Comparison of ENCODE assay signal across 22 mouse cellular contexts in the genomic region with DNA sequence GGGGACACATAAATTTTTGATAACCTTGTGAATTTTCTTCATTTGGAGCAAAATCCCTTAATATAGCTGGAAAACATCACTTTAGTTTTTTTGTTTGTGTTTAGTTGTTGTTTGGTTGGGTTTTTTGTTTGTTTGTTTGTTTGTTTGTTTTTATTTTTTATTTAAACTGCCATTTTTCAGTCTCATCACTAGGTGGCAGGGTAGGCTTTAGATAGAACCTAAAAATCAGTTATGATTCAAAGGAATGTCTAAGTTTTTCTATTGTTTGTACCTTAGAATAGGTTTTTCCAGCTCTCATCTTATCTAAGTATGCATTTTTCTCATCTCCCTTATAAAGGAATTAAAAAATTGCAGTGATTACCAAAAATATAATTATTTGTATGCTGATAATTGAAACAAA.
"Had no signal": no experiment of that assay in that cellular context is flagged by ENCODE, and none has a peak within 500 bp of the region (broad histone marks: within the 10 kb centered on the region; RNA-seq: fewer than 3 reads in every experiment).

No protein-coding gene starts in this region.

- H3K4me1 ChIP-seq: kidney, embryonic 15.5 days; limb, embryonic 10.5 days; limb, embryonic 13.5 days; liver, embryonic 12.5 days; liver, embryonic 15.5 days; lung, embryonic 15.5 days; midbrain, embryonic 13.5 days; neural tube, embryonic 13.5 days; stomach, embryonic 15.5 days had no signal

- H3K27ac ChIP-seq: kidney, embryonic 15.5 days; limb, embryonic 10.5 days; limb, embryonic 13.5 days; liver, embryonic 12.5 days; liver, embryonic 15.5 days; lung, embryonic 15.5 days; macrophage; midbrain, embryonic 13.5 days; neural tube, embryonic 13.5 days; stomach, embryonic 15.5 days had no signal

- H3K27me3 ChIP-seq: kidney, embryonic 15.5 days; limb, embryonic 13.5 days; liver, embryonic 12.5 days; liver, embryonic 15.5 days; lung, embryonic 15.5 days; midbrain, embryonic 13.5 days; neural tube, embryonic 13.5 days; stomach, embryonic 15.5 days had no signal

- H3K4me3 ChIP-seq: kidney, embryonic 15.5 days; limb, embryonic 10.5 days; limb, embryonic 13.5 days; liver, embryonic 12.5 days; liver, embryonic 15.5 days; lung, embryonic 15.5 days; midbrain, embryonic 13.5 days; myocyte; neural tube, embryonic 13.5 days; stomach, embryonic 15.5 days had no signal

- H3K4me2 ChIP-seq: kidney, embryonic 15.5 days; limb, embryonic 13.5 days; liver, embryonic 12.5 days; liver, embryonic 15.5 days; lung, embryonic 15.5 days; midbrain, embryonic 13.5 days; neural tube, embryonic 13.5 days; stomach, embryonic 15.5 days had no signal

- H3K9ac ChIP-seq: kidney, embryonic 15.5 days; limb, embryonic 13.5 days; liver, embryonic 12.5 days; liver, embryonic 15.5 days; lung, embryonic 15.5 days; midbrain, embryonic 13.5 days; neural tube, embryonic 13.5 days; stomach, embryonic 15.5 days had no signal

- DNase-seq: kidney, adult 8-10 months; kidney, postnatal 14 days; kidney, postnatal 4 days; layer of hippocampus, postnatal 36 days; liver; lung, adult 18-20 months; retina, postnatal 1 day; right cerebral cortex, postnatal 25 days; spleen, adult 18-20 months; thymus, postnatal 25 days had no signal

- H3K9me3 ChIP-seq: kidney, embryonic 15.5 days; limb, embryonic 10.5 days; limb, embryonic 13.5 days; liver, embryonic 12.5 days; liver, embryonic 15.5 days; lung, embryonic 15.5 days; midbrain, embryonic 13.5 days; neural tube, embryonic 13.5 days; stomach, embryonic 15.5 days had no signal

- ATAC-seq: intestine, postnatal 0 days; liver, embryonic 12.5 days; midbrain, embryonic 13.5 days had no signal

- H3K36me3 ChIP-seq: kidney, embryonic 15.5 days; limb, embryonic 10.5 days; limb, embryonic 13.5 days; liver, embryonic 12.5 days; liver, embryonic 15.5 days; lung, embryonic 15.5 days; midbrain, embryonic 13.5 days; neural tube, embryonic 13.5 days; stomach, embryonic 15.5 days had no signal
